Mouse (Mus musculus): ENCODE data around the gene Elavl4.

GRCm38 (mm10) chr4:110229652-110230051, 122.1 kb downstream of the Elavl4 start:
- TF ChIP-seq GATA1 (IDR thresholded peaks at IDR 0.05; ENCODE audit: borderline replicate concordance, low read length) = no peak
- no peak for TF ChIP-seq FLI1 (IDR thresholded peaks at IDR 0.05; ENCODE audit: low read length)

Measured in megakaryocyte, embryonic 14.5 days (primary cell).